Mouse (Mus musculus) stomach, postnatal 0 days (tissue): ENCODE data around the gene Lrrc49.

Experiments used
- CTCF ChIP-seq: IDR thresholded peaks from 2 replicates; pipeline ENCODE4 v1.5.1; 2016; ENCODE audit warnings: antibody characterized with exemption, low read depth, mild to moderate bottlenecking, moderate library complexity
- EP300 ChIP-seq: optimal IDR thresholded peaks from 2 replicates; pipeline ENCODE3; 2016; ENCODE audit warnings: antibody characterized with exemption

DNA sequence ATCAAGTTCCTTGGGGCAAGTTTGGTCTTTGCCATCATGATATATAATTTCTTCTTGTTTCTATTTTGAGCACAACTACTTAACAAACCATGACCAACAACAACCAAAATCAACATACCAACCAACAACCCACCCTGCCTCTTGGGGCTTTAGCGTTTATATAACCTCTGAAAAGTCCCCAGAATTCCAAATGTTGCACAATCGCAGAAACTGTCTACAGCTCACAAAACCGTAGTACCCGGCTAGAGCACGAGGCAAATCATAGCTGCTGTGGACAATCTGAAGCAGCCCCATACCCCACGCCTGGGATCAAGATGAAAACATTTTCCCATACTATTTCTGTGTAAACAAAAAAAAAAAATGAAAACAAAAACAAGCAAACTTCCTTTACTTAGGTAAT lies 21.8 kb upstream of the Lrrc49 start:
- TF ChIP-seq CTCF (no peak), EP300 (no peak)
